Mouse (Mus musculus) mesoderm, embryonic 11.5 days (tissue): Measurements from ENCODE around the gene Plekhm2.

ENCODE experiments used
- DNase-seq: peaks from one replicate; pipeline ENCODE4 v3.0.0-alpha.2; 2012; ENCODE audit warnings: low read depth, low spot score

The Plekhm2 gene

GRCm38 (mm10) chr4:141632111-141632873, 32.4 kb downstream of the Plekhm2 start:
- DNase-seq, result no peak

- no peak for DNase-seq
Observed at GRCm38 (mm10) chr4:141631250-141631649, 33.4 kb downstream of the Plekhm2 start.

DNA sequence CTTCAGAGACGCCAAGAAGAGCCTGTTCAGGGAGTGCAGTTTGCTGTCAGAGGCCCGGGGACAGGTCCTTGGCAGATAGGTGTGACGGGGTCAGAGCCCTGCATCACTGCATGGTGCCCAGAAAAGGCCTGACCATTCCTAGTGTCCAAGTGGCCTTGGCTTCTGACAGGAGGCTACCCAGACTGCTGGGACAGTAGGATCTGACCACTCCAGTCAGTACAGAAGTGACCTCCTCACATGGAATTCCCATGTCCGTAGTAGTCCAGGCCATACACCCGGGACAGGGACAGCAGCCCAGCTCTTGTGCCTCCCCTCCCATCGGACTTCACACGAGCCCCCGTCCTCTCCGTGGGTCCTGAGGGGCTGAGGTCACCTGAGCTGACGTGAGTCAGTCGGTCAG, 34.7 kb downstream of the Plekhm2 start:
- DNase-seq, result no peak

- no peak for DNase-seq
Observed at GRCm38 (mm10) chr4:141628661-141629060, 36.0 kb downstream of the Plekhm2 start.

DNA sequence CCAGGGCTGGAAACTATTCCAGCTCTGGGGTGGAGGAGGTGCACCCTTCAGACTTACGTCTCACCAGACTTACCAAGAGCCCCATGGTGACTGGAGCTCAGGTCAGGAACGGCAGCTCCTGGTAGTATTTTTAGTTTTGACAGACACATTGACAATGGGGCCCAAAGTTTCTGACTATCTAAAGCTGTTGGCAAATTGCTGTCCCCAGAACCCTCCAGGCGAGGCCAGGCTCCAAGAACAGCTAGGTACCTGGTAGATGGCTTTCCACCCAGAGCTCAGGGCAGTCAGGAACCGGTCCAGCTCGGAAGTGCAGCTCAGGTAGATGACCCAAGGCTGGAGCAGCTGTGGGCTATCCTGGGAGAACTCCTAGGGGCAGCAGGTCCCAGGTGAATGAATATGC, 37.2 kb downstream of the Plekhm2 start:
- DNase-seq, result no peak

GRCm38 (mm10) chr4:141625774-141626550, 38.7 kb downstream of the Plekhm2 start:
- DNase-seq, result no peak

- no peak for DNase-seq
Observed at GRCm38 (mm10) chr4:141624983-141625773, 39.5 kb downstream of the Plekhm2 start.

- no peak for DNase-seq
Observed at GRCm38 (mm10) chr4:141624134-141624533, 40.6 kb downstream of the Plekhm2 start.

DNA sequence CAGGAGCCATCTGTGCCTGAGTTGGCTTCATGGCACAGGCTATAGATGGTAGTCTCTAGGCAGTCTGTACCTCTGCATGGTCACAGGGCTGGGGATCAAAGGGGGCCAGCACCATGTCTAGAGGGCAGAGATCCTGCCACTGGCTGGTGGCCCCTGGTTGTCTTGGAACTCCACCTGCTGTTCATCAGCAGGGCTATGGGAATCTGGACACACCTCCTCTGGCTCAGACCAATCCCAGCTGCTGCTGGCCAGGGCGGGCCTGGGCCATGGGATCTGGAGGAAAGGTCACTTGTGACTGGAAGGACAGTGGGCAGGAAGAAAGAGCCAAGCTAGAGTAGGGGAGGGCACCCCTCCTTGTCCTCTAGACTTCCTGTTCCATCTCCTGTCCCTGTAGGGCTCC, 41.0 kb downstream of the Plekhm2 start, which contains the start of gene Slc25a34:
Gene Slc25a34 (minus strand): TSS at position 156 of the 400 bp plus-strand sequence.
- DNase-seq, result no peak

GRCm38 (mm10) chr4:141623037-141623436, 41.7 kb downstream of the Plekhm2 start:
- DNase-seq, result no peak

DNA sequence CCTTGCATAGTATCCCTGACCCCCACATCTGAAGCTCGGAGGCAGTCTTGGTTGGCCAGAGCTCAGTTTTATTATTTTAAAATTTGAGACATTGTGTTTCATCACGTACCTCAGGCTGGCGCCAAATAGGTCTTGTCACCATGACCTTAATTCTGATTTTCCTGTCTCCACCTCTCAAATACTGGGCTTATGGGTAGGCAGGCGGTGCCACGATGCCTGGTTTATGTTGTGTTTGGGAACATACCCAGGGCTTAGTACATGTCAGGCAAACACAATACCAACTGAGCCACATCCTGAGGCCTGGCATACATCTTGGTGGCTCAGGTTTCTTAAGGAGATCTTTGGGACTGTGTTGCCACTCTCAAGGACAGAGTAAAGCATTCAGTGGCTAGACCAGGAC, 42.1 kb downstream of the Plekhm2 start:
- no peak for DNase-seq

- no peak for DNase-seq
Observed at GRCm38 (mm10) chr4:141622091-141622490, 42.6 kb downstream of the Plekhm2 start.

DNA sequence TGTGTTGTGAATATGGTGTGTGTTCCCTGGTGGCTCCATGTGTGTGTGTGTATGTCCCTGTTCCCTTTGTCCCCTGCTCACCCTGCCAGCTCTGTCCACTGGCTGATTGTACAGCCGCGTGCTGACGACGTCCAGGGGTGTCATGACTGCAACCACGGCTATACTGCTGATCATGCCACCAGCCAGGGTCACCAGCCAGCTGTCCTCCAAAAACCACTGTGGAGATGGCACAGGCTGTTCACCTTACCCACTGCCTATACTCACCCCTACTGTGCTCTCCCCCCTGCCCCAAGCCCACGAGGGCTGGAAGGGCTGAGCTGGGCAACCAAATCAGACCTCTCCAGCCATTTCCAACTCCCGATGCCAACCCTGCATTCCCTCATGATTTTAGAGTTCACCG, 43.4 kb downstream of the Plekhm2 start:
- DNase-seq, result no peak

- no peak for DNase-seq
Observed at GRCm38 (mm10) chr4:141619299-141619883, 45.3 kb downstream of the Plekhm2 start.

DNA sequence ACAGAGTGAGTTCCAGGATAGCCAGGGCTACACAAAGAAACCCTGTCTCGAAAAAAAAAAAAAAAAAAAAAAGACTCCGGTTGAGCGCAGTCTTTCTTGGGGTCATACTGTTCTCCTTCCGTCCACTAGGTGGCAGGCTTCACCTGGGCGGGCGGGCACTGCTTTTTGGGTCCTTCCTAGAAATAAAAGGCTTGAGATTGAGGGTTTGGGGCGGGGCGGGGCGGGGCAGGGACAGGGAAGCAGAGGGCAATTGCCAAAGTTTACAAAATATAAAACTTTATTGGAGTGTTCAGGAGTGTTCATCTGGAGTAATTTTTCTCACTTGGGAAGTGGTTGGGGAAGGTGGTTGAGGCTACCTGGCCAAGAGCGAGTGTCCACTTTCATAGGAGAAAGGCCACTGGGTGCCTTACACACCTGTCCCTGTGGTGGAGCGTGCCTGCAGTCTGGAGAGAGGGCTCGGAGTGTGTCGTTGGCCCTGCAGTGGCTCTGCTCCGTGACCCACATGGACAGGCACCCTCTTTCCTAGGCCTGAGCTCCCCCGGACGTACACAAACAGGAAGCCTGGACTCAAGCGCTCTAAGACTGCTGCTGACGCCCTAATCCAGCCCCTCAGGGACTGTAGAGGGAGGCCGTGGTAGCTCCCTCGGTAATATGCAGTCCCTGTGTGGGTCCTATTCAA, 46.0 kb downstream of the Plekhm2 start, which contains the start of gene Tmem82:
Gene Tmem82 (minus strand): TSS at position 69 of the 679 bp plus-strand sequence.
- peak; percentile 74 for DNase-seq

DNA sequence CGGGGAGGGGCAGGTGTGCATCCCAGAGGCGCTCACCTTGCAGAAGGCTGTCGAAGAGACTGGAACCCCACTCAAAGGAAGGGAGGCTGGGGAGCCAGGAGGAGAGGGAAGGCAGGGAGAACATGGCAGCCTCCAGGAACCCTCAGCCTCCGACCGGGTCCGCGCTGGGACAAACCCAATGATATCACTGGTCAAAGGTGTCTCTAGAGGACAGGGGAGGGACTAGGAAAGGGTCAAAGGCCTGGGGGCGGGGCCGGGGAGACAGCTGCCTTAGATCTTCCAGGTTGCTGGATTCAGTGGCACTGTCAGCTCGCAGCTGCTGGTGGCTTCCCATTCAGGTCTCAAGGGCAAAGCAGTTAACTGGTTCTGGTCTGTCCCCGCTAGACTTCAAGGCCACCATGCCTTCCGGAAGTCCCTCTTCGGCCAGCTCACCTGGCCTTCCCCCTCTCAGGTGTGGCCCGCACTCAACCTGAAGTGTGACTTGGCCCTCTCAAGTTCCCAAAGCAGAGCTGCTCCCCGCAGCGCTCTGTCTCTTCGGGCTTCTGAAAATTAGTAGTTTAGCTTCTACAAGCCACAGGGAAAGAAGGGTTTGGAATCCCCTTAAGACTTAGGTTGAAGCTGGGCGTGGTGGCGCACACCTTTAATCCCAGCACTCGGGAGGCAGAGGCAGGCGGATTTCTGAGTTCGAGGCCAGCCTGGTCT, 46.7 kb downstream of the Plekhm2 start:
- no peak for DNase-seq

DNA sequence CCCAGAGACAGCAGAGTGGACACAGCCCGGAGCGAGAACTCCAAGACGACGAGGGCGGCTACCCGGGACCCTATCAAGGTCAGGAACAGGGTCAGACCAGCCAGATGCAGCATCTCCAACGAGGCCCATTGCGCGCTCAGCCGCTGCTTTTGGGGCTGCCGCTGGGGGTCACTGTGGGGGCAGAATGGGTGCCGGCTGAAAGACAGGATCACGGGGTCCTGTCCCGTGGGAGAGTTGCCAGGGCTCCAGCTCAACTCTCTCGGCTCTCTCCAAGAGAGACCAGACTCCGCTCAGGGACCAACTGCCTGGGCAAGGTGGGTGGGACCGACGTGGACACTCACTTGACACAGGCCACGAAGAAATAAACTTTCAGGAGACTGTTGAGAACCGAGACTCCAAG, 47.4 kb downstream of the Plekhm2 start:
- DNase-seq, result peak; percentile 73

DNA sequence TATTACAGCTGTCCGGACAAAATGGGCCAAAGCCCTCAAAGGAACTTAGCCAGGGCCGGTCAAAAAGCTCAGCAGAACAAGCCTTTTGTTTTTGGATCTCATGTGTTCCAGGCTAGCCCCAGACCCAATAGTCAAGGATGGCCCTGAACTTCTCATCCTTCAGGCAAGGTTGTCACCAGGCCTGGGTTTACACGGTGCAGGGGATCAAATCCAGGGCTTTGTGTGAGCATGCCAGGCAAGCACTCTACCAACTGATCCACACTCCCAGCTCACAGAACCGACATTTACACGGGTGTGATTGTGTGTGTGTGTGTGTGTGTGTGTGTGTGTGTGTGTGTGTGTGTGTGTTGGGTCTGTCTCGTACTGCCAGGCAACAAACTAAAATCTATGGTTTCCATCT, 47.9 kb downstream of the Plekhm2 start:
- DNase-seq, result no peak

DNA sequence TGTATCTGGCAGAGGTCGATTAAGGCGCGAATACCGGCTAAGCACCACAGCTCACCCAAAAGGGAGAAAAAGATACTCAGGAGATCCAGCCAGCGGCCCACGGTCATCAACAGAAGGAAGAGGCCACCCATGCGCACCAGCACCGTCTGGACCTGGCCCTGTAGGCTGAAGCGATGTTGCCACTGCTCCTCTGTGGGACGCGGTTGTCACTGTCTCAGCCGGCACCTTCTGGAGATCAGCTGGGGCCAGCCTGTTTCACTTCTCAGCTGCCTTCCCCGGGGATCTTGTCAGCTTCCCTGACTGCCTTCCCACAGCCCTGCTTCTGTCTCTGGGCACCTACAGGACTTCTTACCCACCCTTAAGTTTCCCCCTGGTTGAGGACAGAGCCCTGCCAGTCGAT, 49.8 kb downstream of the Plekhm2 start:
- no peak for DNase-seq

GRCm38 (mm10) chr4:141609538-141609937, 55.2 kb downstream of the Plekhm2 start:
- no peak for DNase-seq
